Mouse (Mus musculus) intestine, embryonic 14.5 days (tissue): ENCODE results near the gene Zmym4. TPM values are rescaled to one million over a fixed set of nuclear protein-coding genes. Genes with fewer than 3 reads are reported as not detected.
A peak's percentile ranks its signal among the peaks of the same experiment; 100 is the strongest.

Source experiments
- ATAC-seq: fragments of 200-750 bp; cut with Nextera tagmentation; replicated peaks from 2 replicates; pipeline ENCODE4 v1.8.0; 2017; ENCODE audit warnings: low read depth, moderate number of reproducible peaks, moderate TSS enrichment, moderate library complexity; ENCODE audit not compliant: low FRiP score, low TSS enrichment
- DNase-seq: peaks from one replicate; pipeline ENCODE4 v3.0.0-alpha.2; 2018; ENCODE audit warnings: low spot score
- H3K27ac ChIP-seq: fragments of 300-500 bp; sonication (generic); 2 replicates; pipeline ENCODE4 v1.5.1; 2014; ENCODE audit warnings: low read depth, mild to moderate bottlenecking, control low read depth
- H3K27me3 ChIP-seq: fragments of 300-500 bp; sonication (generic); replicated peaks from 2 replicates; pipeline ENCODE4 v1.6.1; 2014; ENCODE audit warnings: low read length, control low read depth; ENCODE audit not compliant: control insufficient read depth, insufficient read depth
- H3K36me3 ChIP-seq: fragments of 300-500 bp; sonication (generic); 2 replicates; pipeline ENCODE4 v1.6.1; 2014; ENCODE audit warnings: low read length, control low read depth; ENCODE audit not compliant: control insufficient read depth, insufficient read depth
- H3K4me1 ChIP-seq: fragments of 300-500 bp; sonication (generic); replicated peaks from 2 replicates; pipeline ENCODE4 v1.6.1; 2014; ENCODE audit warnings: low read length, control low read depth, mixed read lengths; ENCODE audit not compliant: control insufficient read depth, insufficient read depth
- H3K4me2 ChIP-seq: fragments of 300-500 bp; sonication (generic); 2 replicates; pipeline ENCODE4 v1.6.1; 2014; ENCODE audit warnings: low read length
- H3K4me3 ChIP-seq: fragments of 300-500 bp; sonication (generic); 2 replicates; pipeline ENCODE4 v1.5.1; 2014; ENCODE audit warnings: low read depth, low read length, control low read depth, mixed read lengths
- H3K9ac ChIP-seq: fragments of 300-500 bp; sonication (generic); 2 replicates; pipeline ENCODE4 v1.6.1; 2014; ENCODE audit warnings: mild to moderate bottlenecking, low read length
- H3K9me3 ChIP-seq: fragments of 300-500 bp; sonication (generic); 2 replicates; pipeline ENCODE4 v1.6.1; 2016; ENCODE audit warnings: low read length, control low read depth; ENCODE audit not compliant: control insufficient read depth
- WGBS: fragments of 180-500 bp; shearing (Covaris S2); extraction: QIAGEN DNeasy Blood & Tissue Kit; methylation state at CpG from one replicate; pipeline ENCODE4 v1.1.7; 2014; 5-methylcytosine and 5-hydroxymethylcytosine counted together
- polyA plus RNA-seq: library from polyadenylated mRNA; unstranded; fragments of >200 nt; fragmentation: Nextera tagmentation; extraction: Ambion mirVana; gene quantifications from 2 replicates; pipeline ENCODE4 v1.2.1, GENCODE M21; 2014

Zmym4 gene
- polyA plus RNA-seq, 1 experiment from 2014 or later: 17.3 TPM

GRCm38 (mm10) chr4:126879560-126880275, 88.2 kb downstream of the Zmym4 start:
- ATAC-seq (peak; percentile 89), DNase-seq (no peak)
- no peaks in the 10 kb centered on the region for H3K27me3 ChIP-seq
- no peak overlapping the region for H3K4me3 ChIP-seq
- WGBS: 75% methylated on average over 5 of the region's 5 CpGs
- no peak overlapping the region for H3K9ac ChIP-seq
- H3K36me3 ChIP-seq: peaks cover 62% of the 10 kb centered on the region
- no peaks in the 10 kb centered on the region for H3K9me3 ChIP-seq
- no peak overlapping the region for H3K4me2 ChIP-seq
- H3K27ac ChIP-seq: peak overlapping the region; percentile 12; the same call in 1 of the 2 replicates
- H3K4me1 ChIP-seq: no peaks in the 10 kb centered on the region

GRCm38 (mm10) chr4:126872717-126873116, 95.2 kb downstream of the Zmym4 start:
- Histone ChIP-seq H3K9ac (no peak overlapping the region), H3K9me3 (no peaks in the 10 kb centered on the region), H3K4me1 (no peaks in the 10 kb centered on the region), H3K4me3 (no peak overlapping the region), H3K4me2 (no peak overlapping the region), H3K36me3 (peaks cover 60% of the 10 kb centered on the region), H3K27ac (no peak overlapping the region), H3K27me3 (no peaks in the 10 kb centered on the region)
- DNase-seq (no peak), ATAC-seq (no peak)
- WGBS: 72% methylated on average over 7 of the region's 7 CpGs

- Histone ChIP-seq H3K4me2 (no peak overlapping the region), H3K4me1 (no peaks in the 10 kb centered on the region), H3K4me3 (no peak overlapping the region), H3K27ac (no peak overlapping the region), H3K9ac (no peak overlapping the region), H3K27me3 (no peaks in the 10 kb centered on the region), H3K36me3 (peaks cover 72% of the 10 kb centered on the region), H3K9me3 (no peaks in the 10 kb centered on the region)
- WGBS: 94% methylated on average over 12 of the region's 12 CpGs
- DNase-seq (no peak), ATAC-seq (no peak)
Measured at GRCm38 (mm10) chr4:126868699-126869098, 99.2 kb downstream of the Zmym4 start.

GRCm38 (mm10) chr4:126861514-126862266, 106.2 kb downstream of the Zmym4 start:
- ATAC-seq (no peak), DNase-seq (no peak)
- Histone ChIP-seq H3K9ac (no peak overlapping the region), H3K27ac (no peak overlapping the region), H3K4me2 (no peak overlapping the region), H3K27me3 (no peaks in the 10 kb centered on the region), H3K4me1 (no peaks in the 10 kb centered on the region), H3K36me3 (peaks cover 58% of the 10 kb centered on the region), H3K9me3 (no peaks in the 10 kb centered on the region), H3K4me3 (no peak overlapping the region)
- 87% methylated on average over 11 of the region's 11 CpGs for WGBS

- no peak overlapping the region for H3K27ac ChIP-seq
- ATAC-seq (0 out of 2 replicates have a peak, but pooled peaks have one; percentile 30), DNase-seq (no peak)
- H3K4me3 ChIP-seq: no peak overlapping the region
- no peaks in the 10 kb centered on the region for H3K27me3 ChIP-seq
- H3K36me3 ChIP-seq: peaks cover 45% of the 10 kb centered on the region
- 91% methylated on average over 9 of the region's 9 CpGs for WGBS
- no peak overlapping the region for H3K9ac ChIP-seq
- no peaks in the 10 kb centered on the region for H3K9me3 ChIP-seq
- no peaks in the 10 kb centered on the region for H3K4me1 ChIP-seq
- no peak overlapping the region for H3K4me2 ChIP-seq
Measured at GRCm38 (mm10) chr4:126860268-126860986, 107.5 kb downstream of the Zmym4 start.

- H3K4me1 ChIP-seq: no peaks in the 10 kb centered on the region
- no peak overlapping the region for H3K9ac ChIP-seq
- no peak overlapping the region for H3K4me3 ChIP-seq
- no peak overlapping the region for H3K4me2 ChIP-seq
- no peak for DNase-seq
- no peaks in the 10 kb centered on the region for H3K27me3 ChIP-seq
- ATAC-seq: no peak
- H3K27ac ChIP-seq: no peak overlapping the region
- 68% methylated on average over 11 of the region's 11 CpGs for WGBS
- H3K36me3 ChIP-seq: peaks cover 22% of the 10 kb centered on the region
- H3K9me3 ChIP-seq: no peaks in the 10 kb centered on the region
Measured at GRCm38 (mm10) chr4:126852971-126853370, 115.0 kb downstream of the Zmym4 start.

- Histone ChIP-seq H3K36me3 (peaks cover 37% of the 10 kb centered on the region), H3K4me3 (no peak overlapping the region), H3K27ac (no peak overlapping the region), H3K9ac (no peak overlapping the region), H3K4me1 (no peaks in the 10 kb centered on the region), H3K9me3 (no peaks in the 10 kb centered on the region), H3K27me3 (no peaks in the 10 kb centered on the region), H3K4me2 (no peak overlapping the region)
- DNase-seq: no peak
- no peak for ATAC-seq
- 57% methylated on average over 4 of the region's 4 CpGs for WGBS
Measured at GRCm38 (mm10) chr4:126850778-126851080, 117.2 kb downstream of the Zmym4 start.

GRCm38 (mm10) chr4:126850019-126850777, 117.7 kb downstream of the Zmym4 start:
- DNase-seq (no peak), ATAC-seq (no peak)
- no peak overlapping the region for H3K4me2 ChIP-seq
- H3K27ac ChIP-seq: no peak overlapping the region
- no peaks in the 10 kb centered on the region for H3K9me3 ChIP-seq
- H3K4me3 ChIP-seq: no peak overlapping the region
- peaks cover 37% of the 10 kb centered on the region for H3K36me3 ChIP-seq
- H3K4me1 ChIP-seq: no peaks in the 10 kb centered on the region
- no peak overlapping the region for H3K9ac ChIP-seq
- H3K27me3 ChIP-seq: no peaks in the 10 kb centered on the region
- 79% methylated on average over 7 of the region's 7 CpGs for WGBS
